Mouse (Mus musculus) adrenal gland, adult 10 weeks (tissue): Measurements from ENCODE around the gene Pde4b. TPM values are rescaled to one million over a fixed set of nuclear protein-coding genes. Genes with fewer than 3 reads are reported as not detected.

Source experiments
- polyA plus RNA-seq: library from polyadenylated mRNA; stranded (reverse); fragments of 350-450 nt; fragmentation: Illumina TruSeq; extraction: RNeasy Lipid Tissue Mini Kit (QIAGEN cat#74804); gene quantifications from one replicate; pipeline ENCODE4 v1.2.3, GENCODE M21; 2014; ENCODE audit warnings: low read depth, low replicate concordance

The Pde4b gene
- polyA plus RNA-seq: 4.4 TPM

GRCm38 (mm10) chr4:102087091-102087565 lies at the start of gene Pde4b:
Pde4b (plus strand) TSS chr4:102087543.

Other genes starting within 250 kb of the Pde4b start
- not detected for gene B020004J07Rik, start 243.5 kb upstream of the Pde4b start, polyA plus RNA-seq
- gene C130073F10Rik, start 193.8 kb upstream of the Pde4b start, polyA plus RNA-seq: not detected
- gene Gm12800, start 178.4 kb upstream of the Pde4b start, polyA plus RNA-seq: not detected
- not detected for gene Gm12794, start 147.1 kb upstream of the Pde4b start, polyA plus RNA-seq
- gene Gm12790, start 106.5 kb upstream of the Pde4b start, polyA plus RNA-seq: not detected
- gene Gm12789, start 100.9 kb upstream of the Pde4b start, polyA plus RNA-seq: not detected